Mouse (Mus musculus) T-cell, adult 2 months (primary cell): Measurements from ENCODE around the gene Nup214.
A peak's percentile ranks its signal among the peaks of the same experiment; 100 is the strongest.
"Not testable (repeated sequence)": the region's sequence is repeated elsewhere in the genome, so short reads cannot be mapped to it uniquely, and the experiment has no call there.

ENCODE experiments used
- DNase-seq: peaks from one replicate; pipeline ENCODE4 v3.0.0; 2022; ENCODE audit warnings: low spot score

The Nup214 gene

DNA sequence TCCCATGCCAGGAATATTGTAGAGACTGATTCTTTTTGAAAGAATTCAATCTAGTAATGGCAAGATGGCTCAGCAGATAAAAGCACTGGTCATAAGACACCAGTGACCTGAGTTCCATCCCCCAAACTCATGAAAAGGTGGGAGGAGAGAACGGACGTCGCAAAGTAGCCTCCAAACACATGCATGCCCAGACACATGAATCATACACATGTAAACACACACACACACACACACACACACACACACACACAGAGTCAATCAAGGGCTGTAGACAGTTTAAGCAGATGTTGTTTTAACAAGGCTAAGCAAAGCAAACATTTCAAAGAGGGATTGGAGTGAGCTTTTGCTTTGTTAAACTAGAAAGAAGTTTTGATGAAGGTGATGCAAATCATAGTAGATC, 10.0 kb upstream of the Nup214 start:
- no peak for DNase-seq

DNA sequence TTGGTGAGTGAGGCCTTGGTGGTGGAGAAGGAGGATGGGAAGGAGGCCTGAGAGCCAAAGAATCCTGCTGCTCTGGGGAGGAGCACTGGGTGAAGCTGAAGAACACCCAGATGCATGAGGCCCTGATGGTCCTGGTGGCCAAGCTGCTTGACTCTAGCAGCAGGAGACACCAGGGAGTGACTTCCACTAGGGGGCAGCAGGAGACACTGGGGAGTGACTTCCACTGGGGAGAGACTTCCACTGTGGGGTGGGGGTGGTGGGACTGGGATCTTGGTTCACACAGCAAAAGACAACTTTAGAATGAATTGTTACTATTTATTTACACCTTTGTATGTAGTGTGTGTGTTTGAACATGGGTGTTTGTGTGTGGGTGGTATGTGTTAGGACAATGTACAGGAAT, 9.1 kb upstream of the Nup214 start:
- DNase-seq: peak; percentile 57

DNA sequence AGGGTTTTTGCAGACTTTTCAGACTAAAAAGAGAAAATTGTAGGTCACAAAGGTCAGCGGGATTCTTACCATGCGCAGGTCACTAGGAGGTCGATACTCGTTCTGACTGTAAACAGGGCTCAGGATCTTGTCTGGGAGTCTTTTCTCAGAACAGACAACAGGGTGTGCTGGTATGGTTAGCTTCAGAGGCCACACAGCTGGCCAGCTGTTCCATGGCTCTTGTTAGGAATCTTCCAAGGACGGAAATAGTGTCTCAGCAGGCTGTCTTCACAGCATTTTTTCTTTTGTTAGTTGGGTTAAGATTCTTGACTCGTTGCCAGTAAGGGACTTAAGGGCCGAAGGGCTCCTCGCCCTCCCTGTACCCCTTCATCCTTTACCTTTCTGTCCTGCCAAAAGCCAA, 7.4 kb upstream of the Nup214 start:
- DNase-seq: no peak

DNA sequence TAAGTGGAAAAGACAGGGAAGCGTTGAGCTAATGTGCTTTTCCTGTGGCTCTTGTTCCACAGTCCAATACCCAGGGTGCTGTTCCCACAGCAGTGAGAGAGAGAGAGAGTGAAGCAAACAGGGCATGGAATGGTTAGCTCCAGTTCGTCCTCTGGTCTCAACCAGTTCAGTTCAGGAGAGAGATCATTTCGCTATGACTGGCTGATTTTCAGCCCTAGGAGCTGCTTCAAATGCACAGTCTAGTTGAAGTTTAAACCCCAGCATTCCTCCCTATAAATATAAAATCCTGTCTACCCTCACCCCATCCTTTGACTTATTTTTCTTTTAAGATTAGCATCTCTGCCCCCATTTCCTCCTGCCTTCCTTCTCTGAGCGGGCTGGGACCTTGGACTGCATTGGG, 1.6 kb upstream of the Nup214 start:
- DNase-seq: no peak

- no peak for DNase-seq
These were observed 654 bp downstream of the Nup214 start for GRCm38 (mm10) chr2:31974809-31975371.

GRCm38 (mm10) chr2:31987774-31988173, 13.5 kb downstream of the Nup214 start:
- DNase-seq: no peak

GRCm38 (mm10) chr2:31990961-31991360, 16.7 kb downstream of the Nup214 start:
- no peak for DNase-seq

- no peak for DNase-seq
These were observed 20.7 kb downstream of the Nup214 start for GRCm38 (mm10) chr2:31994896-31995295.

GRCm38 (mm10) chr2:31996060-31996459, 21.8 kb downstream of the Nup214 start:
- no peak for DNase-seq

DNA sequence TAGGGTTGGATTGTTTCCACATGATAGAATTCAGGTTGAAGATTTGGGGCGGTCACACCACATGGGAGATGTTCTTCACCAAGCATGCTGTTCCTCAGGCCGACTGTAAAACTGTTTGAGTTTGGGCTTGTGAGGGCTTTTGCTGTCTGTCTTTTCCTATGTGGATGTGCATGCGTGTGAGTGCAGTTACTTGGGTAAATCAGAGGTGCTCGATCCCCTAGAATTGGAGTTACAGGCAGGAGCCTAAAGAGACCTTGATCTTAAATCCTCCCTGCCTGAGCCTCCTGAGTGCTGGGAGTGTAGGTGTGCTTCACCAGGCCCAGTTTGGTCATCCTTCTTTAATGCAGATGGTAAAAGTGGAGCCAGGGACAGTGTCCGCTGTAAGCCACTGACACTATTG, 23.3 kb downstream of the Nup214 start:
- no peak for DNase-seq

GRCm38 (mm10) chr2:31998443-31998842, 24.2 kb downstream of the Nup214 start:
- peak; percentile 25 for DNase-seq

- no peak for DNase-seq
These were observed 34.1 kb downstream of the Nup214 start for GRCm38 (mm10) chr2:32008311-32008710.

GRCm38 (mm10) chr2:32008716-32009115, 34.5 kb downstream of the Nup214 start:
- no peak for DNase-seq

- DNase-seq: no peak
These were observed 45.5 kb downstream of the Nup214 start for GRCm38 (mm10) chr2:32019704-32020103.

DNA sequence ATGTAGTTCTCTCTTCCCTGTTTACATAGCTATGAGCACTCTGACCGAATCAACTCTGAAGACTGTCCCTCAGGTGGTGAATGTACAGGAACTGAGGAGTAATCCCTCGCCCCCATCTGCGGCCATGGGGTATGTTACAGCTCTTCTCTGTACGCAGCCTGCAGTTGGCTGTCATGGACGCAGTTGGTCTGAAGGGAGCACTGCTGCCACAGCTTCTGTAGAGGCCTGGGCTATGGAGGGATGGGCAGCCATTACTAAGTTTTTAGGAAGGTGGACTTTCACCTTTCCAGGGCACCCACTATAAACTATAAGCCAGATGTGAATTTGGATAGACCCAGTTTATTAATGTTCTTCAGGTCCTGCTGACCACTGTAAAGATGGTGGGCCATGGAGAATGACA, 46.0 kb downstream of the Nup214 start:
- no peak for DNase-seq

DNA sequence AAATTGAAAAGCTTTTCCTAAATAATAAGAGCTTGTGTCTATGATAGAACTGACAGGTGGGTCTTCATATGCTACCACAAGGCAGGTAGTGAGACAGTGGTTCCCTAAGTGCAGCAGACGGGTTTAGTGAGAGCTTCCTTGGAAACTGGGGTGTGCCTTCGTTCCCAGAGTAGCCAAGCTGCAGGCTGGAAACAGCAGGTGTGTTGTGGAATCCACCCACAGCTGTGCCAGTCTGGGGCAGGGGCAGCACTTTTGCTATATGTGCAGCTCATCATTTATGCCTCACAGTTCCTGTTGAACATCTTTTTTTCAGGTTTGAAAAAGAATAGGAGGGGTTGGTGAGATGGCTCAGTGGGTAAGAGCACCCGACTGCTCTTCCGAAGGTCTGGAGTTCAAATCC, 50.1 kb downstream of the Nup214 start:
- no peak for DNase-seq

DNA sequence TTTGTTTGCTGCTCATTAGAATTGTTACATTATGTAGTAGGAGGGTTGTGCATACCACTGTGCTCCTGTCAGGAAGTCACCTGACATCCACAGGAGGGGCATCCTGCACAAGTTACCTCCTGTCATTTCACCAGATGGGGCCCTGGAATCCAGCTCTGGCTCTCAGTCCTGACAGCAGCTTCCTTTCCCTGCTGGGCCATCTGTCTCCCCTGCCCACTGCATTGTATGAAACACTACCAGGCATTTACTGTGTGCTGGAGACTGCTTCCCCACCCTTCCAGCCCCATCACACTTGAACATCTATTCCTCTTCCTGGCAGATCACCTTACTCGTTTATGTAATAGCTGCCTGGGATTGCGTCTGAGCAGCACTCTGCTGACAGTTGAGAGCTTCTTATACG, 55.4 kb downstream of the Nup214 start:
- no peak for DNase-seq

DNA sequence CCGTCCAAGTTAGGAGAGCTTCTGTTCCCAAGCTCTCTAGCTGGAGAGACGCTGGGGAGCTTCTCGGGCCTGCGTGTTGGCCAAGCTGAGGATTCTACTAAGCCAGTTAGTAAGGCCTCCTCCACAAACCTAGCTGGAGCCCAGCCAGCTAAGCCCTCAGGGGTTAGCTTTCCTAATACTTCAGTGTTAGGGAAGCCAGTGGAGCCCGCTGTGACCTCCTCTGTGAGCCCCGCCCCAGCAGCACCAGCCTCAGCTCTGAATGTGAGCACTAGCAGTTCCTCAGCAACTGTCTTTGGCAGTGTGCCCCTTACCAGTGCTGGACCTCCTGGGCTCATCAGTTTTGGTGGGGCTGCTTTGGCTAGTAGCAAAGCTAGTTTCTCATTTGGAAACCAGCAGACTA, 59.2 kb downstream of the Nup214 start:
- no peak for DNase-seq

- no peak for DNase-seq
These were observed 60.0 kb downstream of the Nup214 start for GRCm38 (mm10) chr2:32034206-32034605.

DNA sequence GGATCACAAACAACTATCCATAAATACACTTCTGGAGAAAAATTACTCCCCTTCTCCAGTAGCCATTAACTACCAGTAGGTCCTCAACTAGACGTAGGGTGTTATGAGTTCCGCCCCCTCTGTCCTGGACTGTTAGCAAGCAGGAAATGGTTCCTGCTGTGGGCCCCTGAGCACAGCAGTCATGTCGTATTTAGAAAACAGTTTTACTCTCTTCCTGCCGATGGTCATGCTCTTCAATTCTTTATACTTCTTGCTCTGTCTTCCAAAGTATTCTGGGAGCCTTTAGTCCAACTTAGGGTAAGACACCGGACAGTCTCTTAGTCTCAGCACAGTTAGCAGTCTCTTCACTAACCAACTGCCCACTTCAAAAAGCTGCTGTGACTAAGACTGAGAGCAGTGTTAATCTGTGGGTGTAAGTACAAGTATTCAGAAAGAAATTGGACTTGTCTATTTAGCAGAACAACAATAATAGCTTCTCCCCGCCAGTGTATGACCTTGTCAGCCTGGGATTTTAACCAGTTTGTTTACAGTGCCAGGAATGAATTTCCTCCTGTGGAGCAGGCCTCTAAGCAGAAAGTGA, 63.1 kb downstream of the Nup214 start:
- DNase-seq: peak; percentile 62

- peak; percentile 49 for DNase-seq
These were observed 64.4 kb downstream of the Nup214 start for GRCm38 (mm10) chr2:32038661-32039081.

DNA sequence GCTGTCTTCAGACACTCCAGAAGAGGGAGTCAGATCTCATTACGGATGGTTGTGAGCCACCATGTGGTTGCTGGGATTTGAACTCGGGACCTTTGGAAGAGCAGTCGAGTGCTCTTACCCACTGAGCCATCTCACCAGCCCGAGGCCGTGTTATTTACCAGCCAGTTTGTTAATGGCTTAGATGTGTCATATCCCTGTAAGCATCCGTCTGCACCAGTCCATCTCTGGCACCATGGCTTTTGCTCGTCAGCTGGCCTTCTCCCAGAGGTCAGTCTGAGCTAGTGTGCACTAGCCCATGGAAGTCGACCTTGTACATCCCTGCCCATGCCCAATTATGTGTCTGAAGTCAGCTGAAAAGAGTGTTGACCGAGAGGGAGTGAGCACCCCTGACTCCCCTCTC, 66.4 kb downstream of the Nup214 start:
- DNase-seq: not testable (repeated sequence)

DNA sequence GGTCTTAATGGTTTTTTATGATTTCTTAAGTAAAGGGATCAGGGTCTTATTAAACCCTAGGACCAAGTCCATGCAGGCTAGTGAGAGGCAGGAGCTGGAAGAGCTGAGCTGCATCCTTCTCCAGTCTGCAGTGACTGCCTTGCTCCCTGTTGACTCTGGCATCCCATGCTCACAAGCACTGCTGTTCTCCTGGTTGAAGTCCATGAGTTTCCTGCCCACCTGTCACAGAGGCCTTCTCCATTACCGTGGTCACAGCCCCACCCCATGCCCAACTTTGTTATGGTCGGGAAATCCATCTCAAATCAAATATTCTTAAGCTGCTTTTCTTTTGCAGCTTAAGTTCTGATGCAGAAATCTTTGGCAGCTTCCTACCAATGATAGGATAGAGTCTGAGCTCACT, 66.9 kb downstream of the Nup214 start:
- DNase-seq: no peak

DNA sequence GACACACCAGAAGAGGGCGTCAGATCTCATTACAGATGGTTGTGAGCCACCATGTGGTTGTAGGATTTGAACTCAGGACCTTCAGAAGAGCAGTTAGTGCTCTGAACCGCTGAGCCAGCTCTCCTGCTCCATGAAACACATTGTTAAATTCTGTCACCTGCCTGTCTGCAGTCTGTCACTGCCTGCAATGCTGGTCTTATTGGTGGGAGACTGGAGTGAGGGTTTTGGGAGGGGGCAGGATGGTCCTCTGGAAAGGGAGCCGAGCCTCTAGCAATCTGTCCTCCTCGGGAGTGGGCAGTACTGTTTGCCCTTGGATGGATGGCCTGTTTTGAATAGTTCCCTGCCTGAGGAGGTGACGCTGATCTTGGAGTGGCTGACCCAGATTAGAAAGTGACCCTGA, 69.6 kb downstream of the Nup214 start:
- DNase-seq: no peak
